Mouse (Mus musculus): ENCODE measurements around the gene Pcbp3. TPM values are rescaled to one million over a fixed set of nuclear protein-coding genes. Genes with fewer than 3 reads are reported as not detected.

Gene Pcbp3
- total RNA-seq, 1 experiment from 2014 or later = 31.6 TPM

DNA sequence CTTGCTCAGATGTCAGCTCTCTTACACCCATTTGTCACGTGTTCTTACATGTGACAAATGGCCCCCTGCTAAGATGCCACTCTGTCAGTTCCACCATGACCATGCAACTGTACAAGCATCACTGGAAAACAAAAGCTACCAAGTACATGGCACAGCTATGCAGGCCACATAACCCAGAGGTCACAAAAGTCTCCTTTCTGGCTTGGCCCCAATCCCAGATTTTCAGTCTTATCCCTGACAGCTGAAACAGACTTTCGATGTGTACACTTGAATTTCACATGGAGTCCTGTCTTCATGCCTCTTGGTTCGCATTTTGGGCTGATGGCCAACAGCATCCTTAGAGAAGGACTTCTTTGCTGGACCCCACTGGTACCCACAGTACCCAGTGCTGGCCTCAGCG lies 116.8 kb downstream of the Pcbp3 start:
- DNase-seq = no peak

DNA sequence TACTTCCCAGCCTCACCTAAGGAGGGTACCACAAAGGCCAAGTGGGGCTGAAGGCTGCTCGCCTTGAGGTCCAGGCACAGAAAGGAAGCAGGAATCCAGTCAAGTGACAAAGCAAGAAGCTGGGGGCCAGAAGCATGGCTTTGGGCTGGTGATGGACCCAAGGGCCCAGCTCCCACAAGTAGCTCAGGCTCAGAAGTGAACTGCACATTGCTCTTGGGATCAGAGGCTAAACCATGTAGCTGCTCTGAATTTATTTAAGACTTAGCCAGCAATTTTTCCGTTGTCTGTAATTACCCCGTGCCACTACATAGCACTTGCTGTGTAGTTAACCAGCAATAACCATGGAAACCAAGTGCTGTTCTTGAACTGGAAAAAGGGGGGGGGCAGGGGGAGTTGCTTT lies 117.3 kb downstream of the Pcbp3 start:
- no peak for DNase-seq

DNA sequence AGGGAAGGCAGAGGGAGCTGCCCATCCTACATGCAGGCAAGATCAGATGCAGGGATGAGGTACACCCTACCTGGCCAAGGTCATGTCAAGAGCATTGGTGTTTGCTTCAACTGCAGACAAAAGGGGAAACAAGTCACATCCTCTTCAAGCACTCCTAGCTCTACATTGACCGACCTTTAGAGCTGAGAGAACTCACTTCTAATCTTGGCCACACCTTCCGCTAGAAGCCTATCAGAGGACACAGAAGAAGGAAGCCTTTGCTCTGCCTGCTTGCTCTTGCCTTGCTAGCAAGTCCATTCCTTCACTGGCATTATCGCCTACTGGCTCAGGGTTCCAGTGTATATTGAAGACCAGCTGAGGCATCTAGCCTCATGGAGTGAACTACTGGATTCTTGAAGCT lies 119.6 kb downstream of the Pcbp3 start:
- DNase-seq = no peak

DNA sequence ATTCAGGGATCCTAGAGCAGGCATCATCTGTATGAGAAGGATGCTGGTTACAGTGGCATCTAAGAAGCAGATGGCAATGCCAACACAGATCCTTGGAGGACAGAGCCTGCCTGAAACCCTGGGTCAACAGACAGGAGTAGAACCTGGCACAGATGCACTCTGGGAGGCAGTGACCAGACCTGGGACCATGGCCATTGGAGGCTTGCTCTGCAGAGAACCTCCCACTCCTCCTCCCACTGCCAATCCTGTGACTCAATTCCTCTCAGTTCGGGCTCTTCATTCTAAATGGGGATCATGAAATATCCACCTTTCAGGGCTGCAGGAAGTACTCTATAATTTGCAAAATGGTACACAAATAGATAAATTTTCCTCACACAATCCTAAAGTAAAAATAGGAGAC lies 120.5 kb downstream of the Pcbp3 start:
- DNase-seq = no peak

DNA sequence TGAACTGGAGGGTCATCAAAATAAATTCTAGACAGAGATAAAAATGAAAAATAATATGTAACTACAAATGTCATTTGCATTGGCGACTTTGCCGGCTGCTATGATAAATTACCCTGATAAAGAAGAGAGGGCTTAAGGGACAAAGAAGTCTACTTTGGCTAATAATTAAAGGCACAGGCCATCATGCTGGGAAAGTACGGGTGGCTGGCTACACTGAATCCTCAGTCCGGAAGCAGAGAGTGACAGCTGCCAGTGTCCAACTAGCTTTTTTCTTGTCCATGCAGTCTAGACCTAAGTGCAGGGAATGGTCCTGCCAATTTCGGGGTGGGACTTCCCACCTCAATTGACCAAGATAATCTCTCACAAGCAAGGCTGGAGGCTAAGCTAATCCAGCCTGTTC lies 121.1 kb downstream of the Pcbp3 start:
- DNase-seq = no peak

DNA sequence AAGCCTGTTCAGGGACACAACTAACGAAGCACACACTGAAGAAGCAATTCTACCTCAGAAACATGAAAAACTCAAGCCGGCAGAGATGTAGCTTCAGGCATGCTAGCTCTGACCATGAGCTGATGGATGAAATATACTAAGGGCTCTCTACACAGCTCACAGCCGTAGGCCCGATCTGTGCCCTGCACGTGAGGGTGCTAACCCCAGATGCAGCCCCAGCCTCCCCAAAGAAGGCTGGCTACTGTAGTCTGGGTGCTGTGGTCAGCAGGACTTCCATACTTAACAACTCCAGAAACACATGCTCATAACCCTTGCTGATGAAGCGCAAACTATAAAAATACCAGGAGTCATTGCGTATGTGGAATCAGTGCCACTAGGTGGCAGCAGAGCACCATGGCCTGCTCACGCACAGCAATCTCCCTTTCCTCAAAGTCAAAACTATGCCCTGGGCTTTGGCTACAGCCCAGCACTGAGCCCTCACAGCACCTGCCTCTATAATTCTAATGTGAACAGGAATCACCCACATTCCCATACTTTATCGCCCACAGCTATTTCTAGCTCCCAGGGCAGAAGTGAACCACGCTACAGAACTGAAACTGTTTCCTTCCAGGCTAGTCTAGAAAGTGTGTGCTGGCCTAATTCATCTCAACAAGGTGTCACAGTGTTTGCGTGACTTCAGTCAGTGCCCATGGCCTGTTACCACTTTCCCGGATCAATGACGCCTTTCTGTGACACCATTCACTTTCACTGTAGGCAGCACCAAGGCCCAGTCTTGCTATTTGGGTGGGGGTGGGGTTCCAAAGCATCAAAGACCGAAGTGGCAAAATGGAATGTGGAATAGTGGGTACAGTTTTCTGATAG lies 126.0 kb downstream of the Pcbp3 start:
- peak; percentile 84 for DNase-seq

DNA sequence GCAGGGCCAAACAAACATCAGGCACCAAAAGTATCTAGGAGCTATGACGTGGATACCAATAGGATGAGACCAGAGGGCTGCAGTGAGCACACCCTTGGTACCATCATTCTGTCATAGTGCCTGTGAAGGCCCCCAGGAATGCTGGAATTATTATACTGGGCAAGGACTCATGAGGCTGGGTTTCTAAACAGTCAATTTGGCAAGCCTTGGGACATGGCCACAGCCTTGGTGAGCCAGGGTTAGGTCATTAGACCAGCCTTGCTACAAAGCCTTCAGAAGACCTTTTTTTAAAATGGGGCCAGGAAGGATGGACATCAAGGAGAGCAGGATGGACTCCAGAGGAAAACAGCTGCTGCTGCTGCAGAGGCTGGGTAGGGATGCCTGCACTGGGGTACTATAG lies 128.8 kb downstream of the Pcbp3 start:
- DNase-seq = no peak

DNA sequence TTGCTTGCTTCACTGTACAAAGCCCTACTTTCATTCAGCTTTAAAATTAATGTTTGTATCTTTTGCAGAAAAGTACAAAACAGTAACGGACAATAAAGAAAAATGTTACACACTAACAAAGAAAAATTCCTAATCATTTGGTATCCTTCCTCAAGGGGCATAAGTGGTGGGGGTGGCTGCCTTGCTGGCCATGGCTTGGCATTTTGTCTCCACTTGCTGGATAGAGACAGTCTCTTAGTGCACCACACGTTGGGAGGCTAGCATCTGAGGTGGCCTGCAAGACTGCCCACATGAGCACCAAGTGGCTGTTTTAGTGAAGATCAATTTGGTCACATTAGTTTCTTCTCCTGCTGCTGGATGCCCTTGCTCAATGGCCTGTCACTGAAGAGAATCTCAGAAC lies 129.8 kb downstream of the Pcbp3 start:
- no peak for DNase-seq

DNA sequence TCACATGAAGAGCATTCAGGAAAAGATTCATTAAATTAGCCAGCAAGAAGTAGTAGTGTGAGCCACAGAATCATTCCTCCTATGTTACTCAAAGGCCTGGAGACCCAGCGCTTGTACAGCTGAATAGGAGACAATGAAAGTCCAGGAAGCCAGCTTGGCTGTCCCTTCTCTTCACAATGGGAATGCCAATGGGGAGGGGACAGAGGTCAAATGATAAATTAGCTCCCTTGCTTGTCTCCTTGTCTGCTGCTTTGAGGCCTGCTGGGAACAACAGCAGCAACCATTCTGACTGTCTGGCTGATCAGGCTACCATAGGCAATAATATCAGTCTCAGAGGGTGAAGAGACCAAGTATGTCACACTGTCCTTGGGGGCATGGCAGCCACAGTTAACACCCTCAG lies 130.5 kb downstream of the Pcbp3 start:
- no peak for DNase-seq

DNA sequence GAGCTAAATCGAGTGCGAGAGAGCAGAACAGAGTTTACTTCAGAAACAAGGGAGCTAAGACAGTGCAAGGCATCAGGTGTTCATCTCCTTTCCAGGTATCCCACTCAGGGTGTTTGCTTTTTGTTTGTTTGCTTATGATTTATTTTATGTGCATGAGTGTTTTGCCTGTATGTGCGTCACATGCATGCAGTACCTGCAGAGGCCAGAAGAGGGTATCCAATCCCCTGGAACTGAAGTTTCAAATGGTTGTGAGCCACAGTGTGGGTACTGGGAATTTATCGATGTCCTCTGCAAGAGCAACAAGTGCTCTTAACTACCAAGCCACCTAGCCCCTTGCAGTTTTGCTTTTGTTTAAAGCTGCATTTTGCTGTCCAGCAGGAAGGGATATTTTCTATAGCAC lies 132.8 kb downstream of the Pcbp3 start:
- no peak for DNase-seq

DNA sequence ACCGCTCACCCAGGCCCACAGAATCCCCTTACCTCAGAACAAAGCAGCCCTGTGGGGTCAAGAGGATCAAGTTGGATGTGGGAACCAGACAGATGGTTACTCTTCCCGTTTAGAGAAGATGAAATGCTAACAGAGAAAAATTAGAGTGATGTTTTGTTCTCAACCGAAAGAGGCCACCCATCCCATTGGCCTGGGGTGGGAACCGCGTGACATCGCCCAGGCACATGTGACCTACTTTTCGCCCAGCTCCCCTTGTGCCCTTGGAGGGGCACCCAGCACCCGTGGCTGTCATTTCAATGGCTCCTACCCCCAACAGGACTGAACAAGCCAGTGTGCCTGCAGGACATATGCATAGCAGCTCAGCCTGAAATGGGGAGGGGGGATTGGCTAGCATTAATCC lies 139.0 kb downstream of the Pcbp3 start:
- DNase-seq = no peak

DNA sequence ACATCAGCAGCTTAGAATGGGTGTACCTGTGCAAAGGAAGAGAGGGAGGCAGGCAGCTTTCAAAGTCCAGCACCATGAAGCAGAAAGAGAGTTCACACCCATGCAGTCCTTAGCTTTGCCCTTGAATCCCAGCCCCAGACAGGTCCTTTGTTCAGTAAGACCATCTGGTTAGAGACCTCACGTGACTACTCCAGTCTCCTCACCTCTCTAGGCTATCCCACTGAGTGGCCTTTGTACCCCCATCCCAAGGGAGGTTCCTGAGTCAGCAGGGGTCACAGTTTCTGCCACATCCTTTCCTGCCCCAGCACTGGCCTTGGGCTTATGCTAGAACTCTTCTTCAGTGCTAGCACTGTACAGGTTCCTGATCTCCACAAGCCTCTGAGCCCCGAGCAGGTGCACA lies 142.4 kb downstream of the Pcbp3 start:
- DNase-seq = no peak

DNA sequence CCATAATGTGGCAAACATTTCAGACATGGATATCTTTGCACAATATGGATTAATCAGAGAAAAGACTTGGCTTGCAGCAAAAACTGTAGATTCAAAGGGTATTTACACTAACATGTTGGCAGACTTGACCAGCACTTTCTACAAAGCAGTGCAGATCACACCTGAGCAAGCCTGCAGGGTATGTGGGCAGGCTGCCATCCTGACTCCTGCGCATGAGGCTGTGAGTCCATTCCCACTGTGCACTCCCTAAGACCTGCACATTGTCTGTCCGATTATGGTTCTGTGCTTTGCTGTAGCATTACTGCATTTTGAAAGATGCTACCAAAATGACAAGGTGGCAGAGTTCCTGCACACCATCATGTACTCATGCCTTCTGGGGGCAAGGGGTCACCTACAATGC lies 143.3 kb downstream of the Pcbp3 start:
- DNase-seq = no peak

DNA sequence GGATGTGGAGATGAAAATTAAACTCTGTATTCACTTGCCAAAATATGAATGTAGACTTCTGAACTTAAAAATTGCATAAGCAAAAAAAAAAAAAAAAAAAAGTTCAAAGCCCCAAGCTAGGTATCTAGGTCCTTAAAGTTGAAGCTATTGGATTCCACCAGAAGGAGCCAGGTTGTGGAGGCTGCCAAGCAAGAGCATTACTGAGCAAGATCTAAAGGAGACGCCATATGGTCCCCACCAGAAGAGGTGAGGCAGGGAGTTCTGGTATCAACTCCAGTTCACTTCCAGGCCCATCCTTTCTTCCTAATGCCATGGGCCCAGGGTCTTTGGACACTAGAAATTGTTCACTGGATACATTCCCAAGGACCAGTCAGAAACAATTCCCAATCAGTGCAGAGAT lies 144.8 kb downstream of the Pcbp3 start:
- no peak for DNase-seq

DNA sequence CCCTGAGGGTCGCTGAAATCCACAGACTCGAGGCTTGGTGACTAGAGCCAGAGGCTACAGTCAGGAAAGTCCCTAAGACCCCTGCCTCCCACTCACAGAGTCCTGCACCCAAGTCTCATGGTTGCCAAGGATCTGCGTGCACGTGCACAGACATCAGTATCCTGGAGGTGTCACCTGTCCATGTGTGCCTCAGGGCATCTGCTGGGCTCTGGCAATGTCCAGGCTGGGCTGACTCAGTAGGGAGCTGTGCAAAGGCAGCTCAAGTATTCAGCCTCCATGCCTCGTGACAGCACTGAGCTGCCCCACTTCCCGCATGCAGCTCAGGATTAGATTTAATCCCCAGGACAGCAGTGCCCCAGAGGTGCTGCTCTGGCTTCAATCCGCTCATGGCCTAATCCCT lies 145.3 kb downstream of the Pcbp3 start:
- no peak for DNase-seq

DNA sequence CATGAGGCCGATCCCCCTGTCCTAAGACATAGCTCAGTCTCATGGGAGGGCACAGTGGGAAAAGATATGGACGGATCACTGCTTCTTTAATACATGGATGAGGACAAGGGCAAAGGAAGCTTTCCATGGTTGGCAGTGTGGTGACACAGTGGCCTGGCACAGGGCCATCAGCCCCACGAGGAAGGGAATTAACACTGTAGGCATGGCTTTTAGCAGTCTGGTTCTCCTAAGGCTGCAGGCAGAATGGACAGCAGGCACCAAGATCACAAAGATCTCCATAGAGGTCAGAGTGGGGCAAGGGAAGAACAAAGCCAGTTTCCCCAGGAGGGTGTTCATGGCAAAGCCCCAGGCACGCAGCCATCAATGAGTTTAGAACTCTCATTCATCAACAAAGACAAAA lies 146.2 kb downstream of the Pcbp3 start:
- no peak for DNase-seq

DNA sequence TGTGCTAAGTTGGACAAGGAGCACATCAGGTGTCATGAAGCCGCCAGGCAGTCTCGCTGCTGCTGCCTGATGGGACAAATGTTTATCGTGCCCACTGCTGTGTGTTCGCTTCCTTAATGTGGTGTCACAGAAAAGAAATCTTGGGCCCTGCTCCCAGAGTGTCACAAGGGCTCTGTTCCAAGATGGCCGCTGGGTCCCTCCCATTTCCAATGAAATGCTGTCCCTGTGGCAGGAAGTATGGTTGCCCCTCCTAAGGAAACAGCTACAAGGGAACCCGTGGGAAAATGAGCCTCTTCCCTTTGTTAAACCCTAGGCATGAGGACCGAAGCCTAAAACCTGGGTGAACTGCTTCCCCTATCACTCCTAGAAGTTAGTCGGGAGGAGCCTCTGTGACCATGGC lies 146.9 kb downstream of the Pcbp3 start:
- DNase-seq = no peak

DNA sequence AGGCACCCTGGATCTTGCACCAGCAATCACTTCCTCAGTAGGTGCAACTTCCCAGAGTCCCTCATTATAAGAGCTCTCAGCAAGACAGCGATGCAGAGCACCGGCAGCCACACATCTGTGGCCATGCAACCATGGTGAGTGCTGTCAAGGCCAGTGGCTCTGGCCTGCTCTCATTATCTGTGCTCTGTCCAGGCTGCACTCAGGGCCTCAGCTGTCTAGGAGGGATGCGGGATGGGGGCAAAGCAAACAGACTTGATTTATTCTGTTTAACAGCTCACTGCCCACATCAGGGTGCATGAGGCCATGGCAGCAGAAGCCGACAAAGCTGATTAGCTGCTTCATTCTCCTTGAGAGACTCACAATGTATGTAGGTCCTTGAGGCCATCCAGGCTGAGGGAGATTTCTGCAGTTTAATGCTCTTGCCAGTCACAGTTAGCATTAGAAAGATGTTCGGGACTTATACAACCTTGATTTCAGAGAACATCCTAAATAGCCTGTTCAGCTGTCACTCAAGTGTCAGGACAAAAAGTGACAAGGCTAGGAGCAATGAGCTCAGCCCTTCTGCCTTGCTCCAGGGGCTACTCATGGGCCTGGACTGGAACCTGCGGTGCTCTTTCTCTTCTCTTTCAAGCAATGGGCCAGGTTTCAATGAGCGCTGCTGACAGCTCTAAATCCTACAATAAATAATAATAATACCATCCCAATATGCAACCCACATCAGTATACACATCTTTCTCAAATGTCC lies 151.6 kb downstream of the Pcbp3 start:
- DNase-seq = no peak

DNA sequence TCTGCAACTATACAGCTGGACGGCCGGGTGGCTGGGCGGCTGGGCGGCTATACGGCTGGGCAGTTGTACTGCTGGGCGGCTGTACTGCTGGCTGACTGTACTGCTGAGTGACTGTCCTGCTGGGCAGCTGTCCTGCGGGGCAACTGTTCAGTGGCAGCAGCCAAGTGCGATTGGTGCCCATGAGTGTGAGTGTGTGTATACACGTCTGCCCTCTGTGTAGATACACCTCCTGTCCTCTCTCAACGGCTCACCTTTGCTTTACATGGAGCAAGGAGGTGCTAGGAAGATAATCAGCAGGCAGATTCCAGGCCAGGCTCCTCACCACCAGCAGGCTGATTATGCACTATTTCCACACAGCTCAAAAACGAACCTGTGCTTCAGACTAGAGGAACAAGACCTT lies 152.2 kb downstream of the Pcbp3 start:
- DNase-seq = no peak

DNA sequence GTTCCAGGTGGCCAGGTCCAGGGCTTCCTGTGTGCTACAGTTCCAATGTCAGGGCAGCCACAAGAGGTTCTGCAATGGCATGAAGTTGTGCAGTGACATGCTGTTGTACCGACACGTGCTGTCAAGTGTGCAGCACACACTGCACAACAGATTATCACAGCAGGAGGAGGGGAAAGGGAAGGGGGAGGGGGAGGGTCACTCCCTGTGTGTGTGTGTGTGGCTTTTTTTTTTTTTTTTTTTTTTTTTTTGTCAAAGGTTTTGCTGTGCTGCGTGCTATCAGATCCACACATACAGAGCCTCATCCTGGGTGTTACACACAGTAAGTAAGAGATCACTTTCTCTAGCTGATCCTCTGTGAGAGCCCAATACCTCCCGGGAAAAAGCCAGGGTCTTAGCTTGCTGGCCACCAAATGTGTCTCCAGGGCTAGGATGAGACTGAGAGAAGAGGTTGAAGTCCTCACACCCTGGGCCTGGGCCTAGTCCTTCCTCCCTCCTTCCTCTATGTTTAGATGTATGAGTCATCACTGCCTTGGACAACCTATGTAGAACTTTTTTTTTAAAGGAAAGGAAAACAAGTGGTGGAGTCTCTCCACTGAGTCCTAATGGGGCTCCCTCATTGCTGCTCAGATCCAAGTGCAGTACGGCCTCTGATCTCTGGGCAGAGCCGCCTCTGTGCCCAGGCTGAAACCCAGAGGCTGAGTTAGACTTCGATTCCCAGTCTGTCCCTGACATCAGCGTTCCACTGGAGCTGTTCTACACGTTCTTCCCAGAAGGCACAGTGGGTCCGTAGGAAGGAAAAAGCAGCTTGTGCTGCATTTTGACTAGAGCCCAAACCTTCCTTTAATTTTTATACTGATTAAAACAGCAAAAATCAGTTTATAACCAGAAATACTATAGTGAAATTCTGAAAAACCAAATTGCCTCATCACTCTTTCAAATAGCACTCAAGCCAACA lies 153.0 kb downstream of the Pcbp3 start:
- no peak for DNase-seq

DNA sequence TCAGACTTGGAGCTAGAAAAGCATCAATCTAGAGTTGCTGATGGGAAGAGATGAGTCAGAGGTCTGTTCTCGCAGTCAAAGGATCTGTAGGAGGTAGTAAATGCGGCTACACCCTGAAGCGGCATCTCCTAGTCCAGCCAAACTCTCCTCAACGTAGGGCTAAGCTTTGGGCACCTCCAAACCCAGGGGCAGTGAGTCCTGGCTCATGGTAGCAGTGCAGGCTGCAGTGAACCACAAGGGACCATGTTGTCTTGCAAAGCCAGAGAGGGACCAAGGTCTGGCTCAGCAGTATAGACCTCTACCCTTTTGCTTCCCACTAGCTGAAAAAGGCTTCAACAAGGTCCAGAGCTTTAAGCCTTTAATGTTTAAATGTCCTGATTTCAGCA lies 159.2 kb downstream of the Pcbp3 start:
- no peak for DNase-seq

DNA sequence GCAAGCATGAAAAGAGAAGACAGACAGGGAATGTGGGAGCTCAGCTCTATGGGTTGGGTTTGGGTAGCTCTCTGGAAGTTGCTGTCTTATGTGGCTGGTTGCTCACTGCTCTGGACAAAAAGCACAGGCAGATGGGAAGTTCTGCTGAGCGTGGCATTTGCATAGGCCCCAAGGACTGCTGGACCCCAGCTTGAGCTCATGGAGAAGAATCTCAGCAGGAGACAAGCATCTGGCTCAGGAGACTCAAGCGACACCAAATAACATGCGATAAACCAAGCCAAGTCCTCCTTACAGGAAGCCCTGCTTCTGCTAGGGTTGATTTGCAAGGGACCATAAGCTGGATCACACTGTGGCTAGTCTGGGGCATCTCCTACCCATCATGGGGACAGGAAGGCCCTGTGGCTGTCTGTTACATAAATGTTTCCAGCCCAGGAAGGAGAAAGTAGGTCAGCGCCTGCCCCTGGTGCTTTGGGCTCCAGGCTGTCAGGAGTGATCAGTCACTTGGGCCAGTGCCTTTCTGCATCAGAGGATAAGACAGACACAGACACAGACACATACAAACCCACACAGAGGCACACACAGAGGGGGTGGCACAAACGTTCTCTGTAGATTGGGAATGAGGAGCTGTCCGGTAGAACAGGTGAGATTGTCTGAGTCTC lies 159.7 kb downstream of the Pcbp3 start:
- DNase-seq = peak; percentile 30
